Mouse (Mus musculus) stomach, postnatal 0 days (tissue): Measurements from ENCODE around the gene Sesn1.

Experiments
- CTCF ChIP-seq: IDR thresholded peaks from 2 replicates; pipeline ENCODE4 v1.5.1; 2016; ENCODE audit warnings: antibody characterized with exemption, low read depth, mild to moderate bottlenecking, moderate library complexity
- EP300 ChIP-seq: optimal IDR thresholded peaks from 2 replicates; pipeline ENCODE3; 2016; ENCODE audit warnings: antibody characterized with exemption

GRCm38 (mm10) chr10:41860275-41860688 is 50.5 kb downstream of the Sesn1 start:
- no peak for TF ChIP-seq CTCF
- no peak for TF ChIP-seq EP300
